Mouse (Mus musculus): ENCODE data around the gene Sash3. TPM values are rescaled to one million over a fixed set of nuclear protein-coding genes. Genes with fewer than 3 reads are reported as not detected.

Sash3 gene
- polyA plus RNA-seq, 1 experiment from 2014 or later = 2.1 TPM

DNA sequence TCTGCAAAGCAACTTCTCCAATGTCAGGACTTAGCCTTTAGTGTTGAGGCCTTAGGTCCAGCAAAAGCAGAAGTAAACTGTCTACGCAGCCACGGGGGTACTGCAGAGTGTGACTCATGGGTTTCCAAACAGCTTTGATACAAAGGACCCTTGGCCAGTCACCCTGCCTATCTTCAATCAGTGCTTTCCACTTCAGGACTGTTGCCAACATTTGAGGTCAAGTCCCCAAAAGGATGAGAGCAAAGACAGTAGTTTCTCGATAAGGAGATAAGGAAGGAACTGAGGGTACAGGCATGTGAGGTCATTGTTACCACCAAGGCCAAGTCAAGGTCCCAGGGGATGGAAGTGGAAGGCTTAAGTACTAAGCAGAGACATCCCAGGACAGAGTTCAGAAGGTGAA is 40.0 kb upstream of the Sash3 start:
- H3K27me3 ChIP-seq (replicated peaks; ENCODE audit: control insufficient read depth, insufficient read depth, low read length) = no peaks in the 10 kb centered on the region
- H3K4me1 ChIP-seq (replicated peaks; ENCODE audit: control insufficient read depth, insufficient read depth, low read length) = no peaks in the 10 kb centered on the region
- TF ChIP-seq CTCF (IDR thresholded peaks at IDR 0.05; ENCODE audit: low read depth) = no peak
- no peak overlapping the region for H3K27ac ChIP-seq (ENCODE audit: low read depth, low read length)
- no peak overlapping the region for H3K4me3 ChIP-seq (ENCODE audit: low read depth, low read length)
- WGBS = 69% methylated on average over 3 of the region's 3 CpGs
- no peak overlapping the region for H3K4me2 ChIP-seq (replicated peaks; ENCODE audit: low read depth)
- H3K36me3 ChIP-seq (ENCODE audit: control insufficient read depth, insufficient read depth) = no peaks in the 10 kb centered on the region
- ATAC-seq = no peak
- no peaks in the 10 kb centered on the region for H3K9me3 ChIP-seq (ENCODE audit: control insufficient read depth)
- H3K9ac ChIP-seq (ENCODE audit: low read depth, low read length) = no peak overlapping the region

DNA sequence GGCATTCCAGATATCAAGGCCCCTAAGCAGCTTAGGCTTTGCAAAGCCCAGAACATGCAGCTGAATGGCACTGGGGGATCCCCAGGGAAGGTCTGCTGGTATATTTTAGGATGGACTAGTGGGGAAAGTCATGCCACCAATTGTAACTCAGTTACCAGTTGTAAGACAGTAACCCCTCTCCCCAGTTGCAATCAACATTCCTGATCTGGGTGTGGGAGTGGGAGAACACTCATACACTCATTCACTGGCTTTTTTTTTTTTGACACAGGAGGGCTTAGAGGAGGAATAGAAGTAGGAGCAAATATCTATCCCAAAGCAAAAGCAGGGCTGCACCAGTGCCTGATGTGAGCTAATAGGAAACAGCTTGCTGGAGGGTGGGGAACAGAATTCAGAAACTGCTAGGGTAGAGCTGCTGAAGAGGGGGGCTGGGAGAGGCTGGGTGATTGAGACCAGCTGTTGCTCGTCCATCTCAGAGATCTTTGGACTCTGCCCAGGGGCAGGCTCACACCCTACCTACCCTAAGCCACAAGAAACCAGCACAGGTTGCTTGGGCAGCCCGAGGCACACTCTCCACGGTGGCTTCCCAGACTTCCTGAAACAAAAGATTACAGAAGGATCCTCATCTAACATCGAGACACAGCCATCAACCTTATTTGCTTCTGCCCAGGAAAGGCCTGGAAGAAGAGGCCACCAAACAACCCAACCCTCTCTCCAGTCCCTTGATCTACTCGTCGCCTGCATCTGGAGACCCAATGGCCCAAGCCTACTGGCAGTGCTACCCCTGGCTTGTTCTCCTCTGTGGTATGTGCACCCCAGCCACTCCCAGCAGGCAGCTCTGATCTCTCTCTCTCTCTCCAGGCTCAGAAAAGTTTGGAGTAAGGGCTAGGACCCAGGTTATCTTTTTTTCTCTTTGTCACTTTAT is 37.6 kb upstream of the Sash3 start, which contains the start of gene Xpnpep2:
TSS of gene Xpnpep2 (plus strand) at position 332 of the 922 bp plus-strand sequence.
- WGBS = 46% methylated on average over 6 of the region's 6 CpGs
- no peaks in the 10 kb centered on the region for H3K9me3 ChIP-seq (ENCODE audit: control insufficient read depth)
- peak; percentile 87 for ATAC-seq
- H3K36me3 ChIP-seq (ENCODE audit: control insufficient read depth, insufficient read depth) = no peaks in the 10 kb centered on the region
- H3K4me2 ChIP-seq (replicated peaks; ENCODE audit: low read depth) = peak within 1 kb of the TSS; percentile 0; the same call in 1 of the 2 replicates
- H3K4me3 ChIP-seq (ENCODE audit: low read depth, low read length) = no peak within 1 kb of the TSS
- no peaks in the 10 kb centered on the region for H3K4me1 ChIP-seq (replicated peaks; ENCODE audit: control insufficient read depth, insufficient read depth, low read length)
- TF ChIP-seq CTCF (IDR thresholded peaks at IDR 0.05; ENCODE audit: low read depth) = no peak
- no peaks in the 10 kb centered on the region for H3K27me3 ChIP-seq (replicated peaks; ENCODE audit: control insufficient read depth, insufficient read depth, low read length)
- peak within 1 kb of the TSS; percentile 0; the same call in 1 of the 2 replicates for H3K27ac ChIP-seq (ENCODE audit: low read depth, low read length)
- no peak within 1 kb of the TSS for H3K9ac ChIP-seq (ENCODE audit: low read depth, low read length)

DNA sequence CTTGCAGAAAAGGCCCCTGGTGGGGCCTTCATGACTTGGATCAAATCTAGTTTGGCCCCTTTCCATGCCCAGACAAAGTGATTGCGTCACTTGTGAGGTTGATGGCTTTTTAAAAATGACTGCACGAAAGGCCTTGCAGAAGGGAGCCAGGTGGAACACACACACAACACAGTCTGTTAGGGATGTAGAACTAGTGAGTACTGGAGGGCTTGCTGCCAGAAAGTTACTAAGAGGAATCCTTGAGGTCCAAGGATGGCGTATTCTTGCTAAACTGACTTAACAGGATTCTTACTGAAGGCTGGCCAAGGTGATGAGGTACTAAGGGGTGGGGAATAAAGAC is 37.0 kb upstream of the Sash3 start:
- H3K9ac ChIP-seq (ENCODE audit: low read depth, low read length) = no peak overlapping the region
- WGBS = 62% methylated on average over 3 of the region's 3 CpGs
- H3K4me3 ChIP-seq (ENCODE audit: low read depth, low read length) = no peak overlapping the region
- H3K4me1 ChIP-seq (replicated peaks; ENCODE audit: control insufficient read depth, insufficient read depth, low read length) = no peaks in the 10 kb centered on the region
- no peaks in the 10 kb centered on the region for H3K9me3 ChIP-seq (ENCODE audit: control insufficient read depth)
- H3K4me2 ChIP-seq (replicated peaks; ENCODE audit: low read depth) = no peak overlapping the region
- H3K27ac ChIP-seq (ENCODE audit: low read depth, low read length) = peak overlapping the region; percentile 0; the same call in 1 of the 2 replicates
- no peak for TF ChIP-seq CTCF (IDR thresholded peaks at IDR 0.05; ENCODE audit: low read depth)
- 0 out of 2 replicates have a peak, but pooled peaks have one; percentile 13 for ATAC-seq
- no peaks in the 10 kb centered on the region for H3K36me3 ChIP-seq (ENCODE audit: control insufficient read depth, insufficient read depth)
- H3K27me3 ChIP-seq (replicated peaks; ENCODE audit: control insufficient read depth, insufficient read depth, low read length) = no peaks in the 10 kb centered on the region

DNA sequence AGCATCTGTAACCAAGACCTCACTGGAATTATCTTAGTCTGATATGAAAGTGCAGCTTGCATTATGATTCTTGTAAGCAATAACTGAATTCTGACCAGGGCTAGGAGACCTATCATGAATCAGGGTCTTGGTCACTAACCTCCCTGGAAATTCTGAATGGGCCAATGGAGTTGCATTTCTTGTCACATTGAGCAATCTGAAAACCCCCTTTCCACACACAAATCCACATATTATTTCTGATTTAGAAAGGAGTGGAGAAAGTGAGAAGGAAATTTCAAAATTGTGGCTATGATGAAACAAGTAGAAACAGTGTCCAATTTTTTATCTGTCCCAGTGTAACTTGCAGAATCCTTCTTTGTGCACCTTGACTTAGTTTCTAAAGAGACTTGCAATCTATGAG is 26.9 kb upstream of the Sash3 start:
- ATAC-seq = no peak
- Histone ChIP-seq H3K36me3 (ENCODE audit: control insufficient read depth, insufficient read depth) (no peaks in the 10 kb centered on the region), H3K27me3 (replicated peaks; ENCODE audit: control insufficient read depth, insufficient read depth, low read length) (no peaks in the 10 kb centered on the region), H3K4me2 (replicated peaks; ENCODE audit: low read depth) (no peak overlapping the region), H3K9me3 (ENCODE audit: control insufficient read depth) (no peaks in the 10 kb centered on the region), H3K9ac (ENCODE audit: low read depth, low read length) (no peak overlapping the region), H3K4me3 (ENCODE audit: low read depth, low read length) (no peak overlapping the region), H3K4me1 (replicated peaks; ENCODE audit: control insufficient read depth, insufficient read depth, low read length) (no peaks in the 10 kb centered on the region), H3K27ac (ENCODE audit: low read depth, low read length) (no peak overlapping the region)
- TF ChIP-seq CTCF (IDR thresholded peaks at IDR 0.05; ENCODE audit: low read depth) = no peak

DNA sequence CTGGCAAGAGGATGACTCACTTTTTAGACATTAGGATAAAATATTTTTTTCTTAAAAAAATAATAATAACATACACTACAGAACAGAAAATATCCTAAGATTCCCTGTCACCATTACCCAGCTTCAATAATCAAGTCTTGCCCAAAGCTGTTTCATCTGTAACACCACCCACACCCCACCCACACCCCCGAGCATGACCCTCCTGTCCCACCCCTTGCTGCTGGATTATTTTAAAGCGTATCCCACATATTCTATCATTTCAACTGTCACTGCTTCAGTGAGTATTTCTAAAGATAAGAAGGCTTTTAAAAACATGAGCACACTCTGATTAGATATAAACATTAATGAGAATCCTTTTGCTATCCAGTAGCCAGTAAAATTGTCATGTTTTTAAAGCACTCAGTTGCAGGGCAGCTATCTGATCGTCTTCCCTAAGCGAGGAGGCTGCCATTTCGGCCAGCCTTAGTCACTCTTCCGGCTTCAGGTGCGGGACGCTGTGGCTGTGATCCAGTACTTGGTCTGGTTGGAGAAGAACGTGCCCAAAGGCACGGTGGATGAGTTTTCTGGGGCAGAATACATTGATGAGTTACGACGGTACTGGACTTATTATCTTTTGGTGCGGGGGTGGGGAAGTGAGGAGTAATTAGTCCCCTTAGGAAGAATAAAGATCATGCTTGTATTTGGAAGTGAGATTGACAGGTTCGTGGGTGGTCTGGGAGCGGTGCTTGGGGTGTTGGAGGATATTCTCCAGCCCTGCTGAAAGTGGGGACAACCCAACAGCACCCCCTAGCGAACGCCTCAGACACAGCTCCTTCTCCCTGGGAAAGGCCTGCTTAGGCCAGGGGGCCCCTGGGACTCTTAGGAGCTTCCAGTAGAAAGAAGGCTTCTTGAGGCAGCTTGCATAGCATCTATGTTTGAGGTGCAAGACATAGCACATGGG is 21.8 kb upstream of the Sash3 start:
- Histone ChIP-seq H3K27me3 (replicated peaks; ENCODE audit: control insufficient read depth, insufficient read depth, low read length) (no peaks in the 10 kb centered on the region), H3K4me1 (replicated peaks; ENCODE audit: control insufficient read depth, insufficient read depth, low read length) (no peaks in the 10 kb centered on the region), H3K27ac (ENCODE audit: low read depth, low read length) (no peak overlapping the region), H3K9me3 (ENCODE audit: control insufficient read depth) (no peaks in the 10 kb centered on the region), H3K4me3 (ENCODE audit: low read depth, low read length) (no peak overlapping the region), H3K4me2 (replicated peaks; ENCODE audit: low read depth) (peak overlapping the region; percentile 21; the same call in 1 of the 2 replicates), H3K36me3 (ENCODE audit: control insufficient read depth, insufficient read depth) (no peaks in the 10 kb centered on the region), H3K9ac (ENCODE audit: low read depth, low read length) (no peak overlapping the region)
- peak; percentile 79 for TF ChIP-seq CTCF (IDR thresholded peaks at IDR 0.05; ENCODE audit: low read depth)
- no peak for ATAC-seq
- 35% methylated on average over 17 of the region's 17 CpGs for WGBS

DNA sequence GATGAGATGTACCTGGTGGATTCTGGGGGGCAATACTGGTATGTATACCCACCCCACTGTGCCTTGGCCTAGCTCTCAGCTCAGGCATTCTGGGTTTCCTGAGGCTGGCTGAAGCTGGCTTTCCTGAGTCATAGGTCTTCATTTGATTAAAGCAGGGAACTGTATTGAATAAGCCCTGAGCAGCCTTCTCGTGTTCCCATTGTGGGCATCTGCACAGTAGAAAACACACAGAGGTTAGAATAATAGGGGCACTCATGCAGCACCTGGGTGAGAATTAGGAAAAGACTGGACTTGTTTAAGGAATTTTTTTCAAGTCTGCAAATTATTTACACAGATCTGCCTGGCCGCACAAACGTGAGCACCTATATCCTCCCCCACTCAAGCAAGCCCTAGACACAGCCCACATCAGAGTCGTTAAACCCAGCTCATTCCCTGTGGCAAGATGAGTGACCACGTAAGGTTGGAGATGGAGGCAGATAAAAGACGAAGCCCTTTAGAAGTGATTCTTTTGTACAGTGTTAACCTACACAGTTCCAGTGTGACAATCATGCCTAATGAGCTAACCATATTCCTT is 19.2 kb upstream of the Sash3 start:
- no peak for ATAC-seq
- no peak overlapping the region for H3K27ac ChIP-seq (ENCODE audit: low read depth, low read length)
- no peak overlapping the region for H3K4me2 ChIP-seq (replicated peaks; ENCODE audit: low read depth)
- WGBS = 68% methylated on average over 6 of the region's 6 CpGs
- H3K4me1 ChIP-seq (replicated peaks; ENCODE audit: control insufficient read depth, insufficient read depth, low read length) = no peaks in the 10 kb centered on the region
- no peaks in the 10 kb centered on the region for H3K36me3 ChIP-seq (ENCODE audit: control insufficient read depth, insufficient read depth)
- H3K4me3 ChIP-seq (ENCODE audit: low read depth, low read length) = no peak overlapping the region
- no peaks in the 10 kb centered on the region for H3K9me3 ChIP-seq (ENCODE audit: control insufficient read depth)
- H3K27me3 ChIP-seq (replicated peaks; ENCODE audit: control insufficient read depth, insufficient read depth, low read length) = no peaks in the 10 kb centered on the region
- H3K9ac ChIP-seq (ENCODE audit: low read depth, low read length) = no peak overlapping the region
- no peak for TF ChIP-seq CTCF (IDR thresholded peaks at IDR 0.05; ENCODE audit: low read depth)
